Mouse (Mus musculus) small intestine, adult 2 months (tissue): ENCODE measurements around the gene Pde4dip.

Source experiments
- CTCF ChIP-seq: fragments of 200-500 bp; IDR thresholded peaks from 2 replicates; pipeline ENCODE4 v1.5.1; 2012; ENCODE audit warnings: low read depth, mild to moderate bottlenecking, control low read depth, inconsistent platforms, low read length, moderate library complexity, mixed read lengths; ENCODE audit not compliant: insufficient replicate concordance, insufficient read length; ENCODE audit errors: extremely low read depth
- POLR2A ChIP-seq: fragments of 200-500 bp; IDR thresholded peaks from 2 replicates; pipeline ENCODE4 v1.6.1; 2012; ENCODE audit warnings: low read depth, mild to moderate bottlenecking, control low read depth, inconsistent platforms, low read length, moderate library complexity

GRCm38 (mm10) chr3:97665525-97665924 lies 223.0 kb downstream of the Pde4dip start:
- no peak for TF ChIP-seq CTCF
- TF ChIP-seq POLR2A, result no peak
